Mouse (Mus musculus): ENCODE data around the gene Pter. TPM values are rescaled to one million over a fixed set of nuclear protein-coding genes. Genes with fewer than 3 reads are reported as not detected.

Gene Pter
- polyA plus RNA-seq, 1 experiment from 2014 or later: 5.6 TPM

- no peaks in the 10 kb centered on the region for H3K9me3 ChIP-seq
- H3K27ac ChIP-seq: no peak overlapping the region
- no peaks in the 10 kb centered on the region for H3K36me3 ChIP-seq
- H3K9ac ChIP-seq (replicated peaks): peak overlapping the region; percentile 71
- peak; percentile 83 for ATAC-seq
- under 1% methylated on average over 65 of the region's 75 CpGs for WGBS
- peak overlapping the region; percentile 100 for H3K4me2 ChIP-seq (replicated peaks)
- peaks cover 24% of the 10 kb centered on the region for H3K4me1 ChIP-seq (replicated peaks)
- peaks cover 59% of the 10 kb centered on the region for H3K27me3 ChIP-seq
- H3K4me3 ChIP-seq (replicated peaks): peak overlapping the region; percentile 58
These were observed 86.9 kb downstream of the Pter start for GRCm38 (mm10) chr2:13010460-13011341.

GRCm38 (mm10) chr2:13011472-13011871 lies 87.6 kb downstream of the Pter start, which contains the start of gene C1ql3:
Gene C1ql3, minus strand, starts transcription at chr2:13011806.
- H3K36me3 ChIP-seq: no peaks in the 10 kb centered on the region
- no peak within 1 kb of the TSS for H3K27ac ChIP-seq
- WGBS: 0% methylated on average over 19 of the region's 19 CpGs
- peak within 1 kb of the TSS; percentile 58 for H3K4me3 ChIP-seq (replicated peaks)
- H3K4me1 ChIP-seq (replicated peaks): peaks cover 24% of the 10 kb centered on the region
- peak within 1 kb of the TSS; percentile 100 for H3K4me2 ChIP-seq (replicated peaks)
- ATAC-seq: peak; percentile 41
- H3K9ac ChIP-seq (replicated peaks): peak within 1 kb of the TSS; percentile 71
- peaks cover 59% of the 10 kb centered on the region for H3K27me3 ChIP-seq
- no peaks in the 10 kb centered on the region for H3K9me3 ChIP-seq

GRCm38 (mm10) chr2:13011973-13012372 lies 88.1 kb downstream of the Pter start:
- 41% methylated on average over 3 of the region's 3 CpGs for WGBS
- Histone ChIP-seq H3K27me3 (peaks cover 59% of the 10 kb centered on the region), H3K27ac (no peak overlapping the region), H3K36me3 (no peaks in the 10 kb centered on the region), H3K4me1 (replicated peaks) (peaks cover 24% of the 10 kb centered on the region), H3K4me2 (replicated peaks) (peak overlapping the region; percentile 100), H3K9ac (replicated peaks) (peak overlapping the region; percentile 71), H3K4me3 (replicated peaks) (peak overlapping the region; percentile 58), H3K9me3 (no peaks in the 10 kb centered on the region)
- ATAC-seq: no peak

GRCm38 (mm10) chr2:13018382-13018781 lies 94.5 kb downstream of the Pter start:
- H3K9ac ChIP-seq (replicated peaks): no peak overlapping the region
- no peaks in the 10 kb centered on the region for H3K9me3 ChIP-seq
- no peak overlapping the region for H3K27ac ChIP-seq
- H3K36me3 ChIP-seq: no peaks in the 10 kb centered on the region
- no peak overlapping the region for H3K4me3 ChIP-seq (replicated peaks)
- no peak overlapping the region for H3K4me2 ChIP-seq (replicated peaks)
- peaks cover 8% of the 10 kb centered on the region for H3K27me3 ChIP-seq
- 16% methylated on average over 5 of the region's 5 CpGs for WGBS
- no peaks in the 10 kb centered on the region for H3K4me1 ChIP-seq (replicated peaks)
- no peak for ATAC-seq

- Histone ChIP-seq H3K4me2 (replicated peaks) (no peak overlapping the region), H3K4me3 (replicated peaks) (no peak overlapping the region), H3K27ac (no peak overlapping the region), H3K9me3 (no peaks in the 10 kb centered on the region), H3K4me1 (replicated peaks) (no peaks in the 10 kb centered on the region), H3K9ac (replicated peaks) (no peak overlapping the region), H3K36me3 (no peaks in the 10 kb centered on the region), H3K27me3 (peaks cover 3% of the 10 kb centered on the region; the same call in 1 of the 2 replicates)
- no peak for ATAC-seq
- 76% methylated on average over 1 of the region's 1 CpGs for WGBS
These were observed 95.0 kb downstream of the Pter start for GRCm38 (mm10) chr2:13018861-13019260.

- Histone ChIP-seq H3K36me3 (no peaks in the 10 kb centered on the region), H3K27ac (no peak overlapping the region), H3K9me3 (no peaks in the 10 kb centered on the region), H3K9ac (replicated peaks) (no peak overlapping the region), H3K4me1 (replicated peaks) (no peaks in the 10 kb centered on the region), H3K27me3 (no peaks in the 10 kb centered on the region), H3K4me3 (replicated peaks) (no peak overlapping the region), H3K4me2 (replicated peaks) (no peak overlapping the region)
- no peak for ATAC-seq
- 80% methylated on average over 3 of the region's 3 CpGs for WGBS
These were observed 114.9 kb downstream of the Pter start for GRCm38 (mm10) chr2:13038772-13039171.

- Histone ChIP-seq H3K27me3 (no peaks in the 10 kb centered on the region), H3K9ac (replicated peaks) (no peak overlapping the region), H3K27ac (no peak overlapping the region), H3K4me1 (replicated peaks) (no peaks in the 10 kb centered on the region), H3K4me3 (replicated peaks) (no peak overlapping the region), H3K9me3 (no peaks in the 10 kb centered on the region), H3K36me3 (no peaks in the 10 kb centered on the region), H3K4me2 (replicated peaks) (no peak overlapping the region)
- no peak for ATAC-seq
- WGBS: 95% methylated on average over 4 of the region's 4 CpGs
These were observed 115.9 kb downstream of the Pter start for GRCm38 (mm10) chr2:13039785-13040184.

- no peak overlapping the region for H3K9ac ChIP-seq (replicated peaks)
- H3K36me3 ChIP-seq: no peaks in the 10 kb centered on the region
- no peaks in the 10 kb centered on the region for H3K9me3 ChIP-seq
- WGBS: 90% methylated on average over 4 of the region's 4 CpGs
- H3K4me3 ChIP-seq (replicated peaks): no peak overlapping the region
- no peak overlapping the region for H3K4me2 ChIP-seq (replicated peaks)
- ATAC-seq: no peak
- no peaks in the 10 kb centered on the region for H3K27me3 ChIP-seq
- no peak overlapping the region for H3K27ac ChIP-seq
- H3K4me1 ChIP-seq (replicated peaks): no peaks in the 10 kb centered on the region
These were observed 120.7 kb downstream of the Pter start for GRCm38 (mm10) chr2:13044555-13044954.

- H3K36me3 ChIP-seq: no peaks in the 10 kb centered on the region
- H3K27me3 ChIP-seq: no peaks in the 10 kb centered on the region
- no peak overlapping the region for H3K4me3 ChIP-seq (replicated peaks)
- ATAC-seq: no peak
- H3K9ac ChIP-seq (replicated peaks): no peak overlapping the region
- no peaks in the 10 kb centered on the region for H3K4me1 ChIP-seq (replicated peaks)
- WGBS: 90% methylated on average over 6 of the region's 6 CpGs
- no peak overlapping the region for H3K4me2 ChIP-seq (replicated peaks)
- H3K9me3 ChIP-seq: no peaks in the 10 kb centered on the region
- no peak overlapping the region for H3K27ac ChIP-seq
These were observed 124.8 kb downstream of the Pter start for GRCm38 (mm10) chr2:13048649-13049048.

Other genes with a start within 250 kb of the Pter start
- gene C1ql3, start 87.8 kb downstream of the Pter start, polyA plus RNA-seq (2015; fragmentation: Nextera tagmentation; extraction: Ambion mirVana): 1.3 and 2.2 TPM in 2 replicates